Mouse (Mus musculus) heart, adult 18-20 months (tissue): ENCODE measurements around the gene Rfx7. TPM values are rescaled to one million over a fixed set of nuclear protein-coding genes. Genes with fewer than 3 reads are reported as not detected.
"Not testable (repeated sequence)": the region's sequence is repeated elsewhere in the genome, so short reads cannot be mapped to it uniquely, and the experiment has no call there.

Source experiments
- DNase-seq, 2 experiments: peaks; one replicate each; pipeline ENCODE4 v3.0.0; 2021 to 2022; ENCODE audit warnings: mixed read lengths in 1 of 2
- total RNA-seq, 2 experiments: library from RNA; stranded (reverse); gene quantifications; 2 replicates each; pipeline ENCODE4 v1.2.3; 2021

Gene Rfx7
- total RNA-seq, 2 experiments from 2014 or later: 6.3 to 7.6 TPM

DNA sequence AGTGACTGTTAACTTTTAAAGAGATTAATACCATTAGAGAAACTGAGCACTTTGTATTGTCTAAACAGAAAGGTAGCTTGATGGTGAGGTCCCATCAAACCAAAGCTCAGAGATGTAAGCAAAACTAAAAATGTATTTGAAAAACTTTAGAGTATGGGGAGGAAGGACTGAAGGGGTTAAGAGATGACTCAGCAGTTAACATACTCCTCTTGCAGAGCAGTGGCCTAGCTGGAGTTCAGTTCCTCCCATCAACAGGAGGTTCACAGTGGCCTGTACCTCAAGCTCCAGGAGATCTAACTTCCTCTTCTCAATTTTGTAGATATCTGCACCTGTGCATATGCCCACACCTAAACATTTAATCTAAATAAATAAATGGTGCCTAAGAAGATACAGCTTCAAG is 11.6 kb downstream of the Rfx7 start:
- DNase-seq: no peak

DNA sequence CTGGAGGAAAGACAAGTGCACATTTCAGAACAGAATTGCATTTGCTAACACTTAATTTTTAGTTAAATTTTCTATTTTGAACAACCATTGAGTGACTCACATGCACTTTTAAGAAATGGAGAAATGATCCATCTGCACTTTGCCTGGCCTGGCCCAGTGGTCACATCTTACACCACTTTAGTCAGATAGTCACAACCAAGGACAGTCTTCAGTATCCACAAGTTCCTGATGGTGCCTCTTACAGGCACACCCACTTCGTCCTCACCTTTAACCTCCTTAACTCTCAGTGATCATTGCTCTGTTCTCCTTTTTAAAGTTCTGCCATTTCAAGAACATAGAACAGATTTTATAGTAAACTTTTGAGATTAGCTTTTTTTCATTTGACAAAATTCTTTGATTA is 26.7 kb downstream of the Rfx7 start:
- no peak for DNase-seq

DNA sequence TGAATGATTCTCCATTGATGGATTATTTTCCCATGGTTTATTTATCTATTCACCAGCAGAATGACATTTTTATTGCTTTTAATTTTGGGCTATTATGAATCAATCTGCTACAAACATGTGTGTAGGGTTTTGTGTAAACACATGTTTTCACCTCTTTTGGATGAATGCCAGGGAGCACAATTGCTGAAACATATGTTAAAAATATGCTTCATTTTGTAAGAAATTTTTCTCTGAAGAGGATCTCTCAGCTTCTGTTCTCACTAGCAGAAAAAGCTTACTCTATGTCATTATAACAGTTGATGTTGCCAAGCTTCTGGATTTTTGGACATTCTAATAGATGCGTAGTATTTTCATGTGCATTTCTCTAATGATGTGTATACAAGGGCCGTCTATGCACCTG is 28.3 kb downstream of the Rfx7 start:
- no peak for DNase-seq

DNA sequence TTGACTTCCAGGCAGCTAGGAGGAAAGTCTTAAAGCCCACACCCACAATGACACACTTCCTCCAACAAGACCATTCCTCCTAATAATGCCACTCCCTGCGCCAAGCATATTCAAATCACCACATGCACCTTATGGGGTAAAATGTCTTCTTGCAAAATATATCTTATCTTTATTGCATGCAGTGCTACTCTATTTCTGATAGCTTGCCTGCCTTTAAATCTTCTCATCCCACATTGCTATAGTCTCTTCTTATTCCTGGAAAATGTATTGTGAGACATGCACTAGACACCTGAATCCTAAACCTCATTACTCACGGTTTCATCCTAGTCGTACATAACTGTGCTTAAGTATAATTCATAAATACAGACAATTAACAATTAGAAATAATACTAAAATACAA is 31.2 kb downstream of the Rfx7 start:
- no peak for DNase-seq

DNA sequence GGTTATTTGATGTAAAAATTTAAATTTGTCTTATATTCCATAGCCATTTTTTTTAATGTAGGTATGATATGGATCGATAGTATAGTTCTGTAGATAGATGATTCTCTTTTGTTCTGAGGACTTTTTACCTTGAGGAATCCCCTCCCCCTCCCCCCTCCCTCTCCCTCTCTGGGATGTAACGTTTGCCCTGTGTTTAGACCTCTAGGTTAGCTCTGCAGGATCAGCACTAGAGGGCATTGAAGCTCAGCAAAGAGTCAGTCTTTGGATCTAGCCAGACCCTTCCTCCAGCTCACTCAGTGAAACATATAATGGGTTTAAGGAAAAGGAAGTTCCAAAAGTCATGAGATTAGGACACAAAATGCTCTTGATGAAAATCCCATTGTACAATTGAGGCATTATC is 35.1 kb downstream of the Rfx7 start:
- no peak for DNase-seq

DNA sequence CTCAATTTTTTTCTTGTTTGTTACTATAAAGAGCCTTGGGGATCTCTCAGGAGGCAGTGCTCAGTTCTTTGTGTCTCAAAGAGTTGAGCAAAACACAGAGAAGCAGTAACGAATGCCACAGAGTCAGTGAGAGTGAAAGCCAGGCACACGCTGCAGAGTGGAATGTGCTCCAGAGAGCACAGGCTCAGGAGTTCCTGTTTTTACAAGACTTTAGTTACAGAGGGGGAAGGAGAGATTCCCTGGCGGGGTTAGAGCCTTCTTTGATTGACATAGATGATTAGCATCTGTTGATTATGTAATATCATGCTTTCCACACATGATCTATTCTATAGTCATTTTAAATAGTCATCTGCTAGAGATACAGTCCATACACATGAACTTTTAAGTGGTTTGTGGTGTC is 48.2 kb downstream of the Rfx7 start:
- DNase-seq: no peak

DNA sequence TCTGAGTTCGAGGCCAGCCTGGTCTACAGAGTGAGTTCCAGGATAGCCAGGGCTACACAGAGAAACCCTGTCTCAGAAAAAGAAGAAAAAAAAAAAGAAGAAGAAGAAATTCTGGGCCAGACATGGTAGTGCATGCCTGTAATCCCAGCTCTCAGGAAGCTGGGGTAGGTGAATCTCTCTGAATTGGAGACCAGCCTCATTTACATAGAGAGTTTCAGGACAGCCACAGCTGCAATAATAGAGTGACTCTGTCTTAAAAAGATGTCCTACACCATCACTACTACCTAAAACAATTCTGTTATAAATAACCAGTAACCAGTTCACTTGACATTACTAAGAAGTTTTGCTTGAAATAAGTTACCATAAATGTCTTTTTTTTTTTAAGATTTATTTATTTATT is 58.8 kb downstream of the Rfx7 start:
- DNase-seq: no peak

DNA sequence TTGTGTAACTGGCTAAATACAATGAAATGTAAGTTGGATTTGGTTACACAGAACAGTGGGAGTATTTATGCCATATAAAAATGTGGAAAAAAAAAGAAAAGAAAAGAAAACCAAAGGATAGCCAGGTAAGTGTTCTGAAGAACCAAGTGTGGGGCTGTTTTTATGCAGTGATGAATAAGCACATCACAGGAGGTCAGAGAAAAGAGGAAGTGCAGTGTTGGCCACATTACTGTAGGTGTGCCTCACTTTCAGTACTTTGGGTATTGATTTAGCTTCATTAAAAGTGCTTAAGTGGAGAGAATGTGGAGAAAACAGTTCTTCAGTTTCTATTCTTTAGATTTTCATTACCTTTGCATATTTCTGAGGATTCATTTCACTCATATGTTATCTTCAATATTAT is 60.0 kb downstream of the Rfx7 start:
- DNase-seq: no peak

DNA sequence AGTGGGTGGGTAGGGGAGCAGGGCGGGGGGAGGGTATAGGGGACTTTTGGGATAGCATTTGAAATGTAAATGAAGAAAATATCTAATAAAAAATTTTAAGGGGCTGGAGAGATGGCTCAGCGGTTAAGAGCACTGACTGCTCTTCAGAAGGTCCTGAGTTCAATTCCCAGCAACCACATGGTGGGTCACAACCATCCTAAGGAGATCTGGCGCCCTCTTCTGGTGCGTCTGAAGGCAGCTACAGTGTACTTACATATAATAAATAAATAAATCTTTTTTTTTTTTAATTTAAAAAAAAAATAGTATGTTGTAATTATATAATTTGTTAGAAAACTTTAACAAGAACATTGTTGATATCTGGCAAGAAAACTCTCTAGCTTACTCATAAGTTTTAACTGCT is 62.6 kb downstream of the Rfx7 start:
- DNase-seq: not testable (repeated sequence)

DNA sequence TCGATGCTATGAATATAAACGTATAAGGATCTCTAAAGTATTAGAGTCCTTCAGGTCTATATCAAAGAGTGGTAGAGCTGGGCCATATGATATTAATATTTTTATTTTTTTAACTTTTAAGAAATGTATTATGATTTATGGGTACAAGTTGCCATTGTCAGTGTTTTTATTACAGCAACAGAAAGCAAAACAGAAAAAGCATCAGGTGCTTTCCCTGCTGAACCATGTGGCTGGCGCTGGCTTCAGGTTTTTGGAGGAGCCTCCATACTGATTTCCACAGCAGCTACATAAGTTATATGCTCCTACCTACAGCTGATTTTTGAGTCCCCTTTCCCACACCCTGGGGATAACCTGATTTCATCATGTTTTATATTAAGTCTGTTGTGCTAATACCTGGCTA is 68.1 kb downstream of the Rfx7 start:
- DNase-seq: no peak

DNA sequence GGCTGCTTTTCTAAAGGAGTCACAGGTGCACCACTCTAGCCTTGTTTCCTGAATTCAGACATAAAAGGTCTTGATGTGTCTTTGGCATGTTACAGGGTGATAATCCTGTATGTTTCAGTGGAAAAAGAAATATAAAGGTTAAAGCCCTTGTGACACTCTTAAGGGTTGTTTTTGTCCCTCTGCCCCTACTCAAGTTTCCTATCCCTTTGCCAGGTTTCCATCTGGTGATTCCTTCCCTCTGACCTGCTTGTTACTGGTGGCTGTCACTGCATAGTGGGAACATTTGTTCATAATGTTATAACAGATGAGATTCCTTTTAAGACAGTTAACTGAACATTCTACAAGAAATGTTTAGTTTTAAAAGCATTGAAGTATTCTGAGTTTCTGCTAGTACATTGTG is 77.7 kb downstream of the Rfx7 start:
- no peak for DNase-seq

DNA sequence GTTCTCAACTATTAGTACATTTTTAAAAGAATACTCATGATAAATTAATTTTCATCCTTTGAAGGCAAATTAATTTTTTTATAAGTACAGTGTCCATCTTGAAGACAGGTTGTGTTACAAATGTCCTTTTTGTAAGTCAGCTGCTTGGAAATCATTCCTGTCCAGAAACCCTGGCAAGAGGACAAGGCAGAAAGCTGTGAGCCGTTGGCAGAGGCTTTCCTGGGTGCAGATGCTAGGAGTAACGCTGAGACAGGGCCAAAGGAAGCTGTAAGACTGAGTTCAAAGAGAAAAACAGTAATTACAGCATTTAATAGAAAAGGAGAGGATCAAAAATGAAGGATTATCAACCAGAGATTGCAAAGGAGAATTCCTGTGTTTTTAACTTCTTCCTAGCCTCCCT is 81.8 kb downstream of the Rfx7 start:
- DNase-seq: peak; percentile 55 to 62

DNA sequence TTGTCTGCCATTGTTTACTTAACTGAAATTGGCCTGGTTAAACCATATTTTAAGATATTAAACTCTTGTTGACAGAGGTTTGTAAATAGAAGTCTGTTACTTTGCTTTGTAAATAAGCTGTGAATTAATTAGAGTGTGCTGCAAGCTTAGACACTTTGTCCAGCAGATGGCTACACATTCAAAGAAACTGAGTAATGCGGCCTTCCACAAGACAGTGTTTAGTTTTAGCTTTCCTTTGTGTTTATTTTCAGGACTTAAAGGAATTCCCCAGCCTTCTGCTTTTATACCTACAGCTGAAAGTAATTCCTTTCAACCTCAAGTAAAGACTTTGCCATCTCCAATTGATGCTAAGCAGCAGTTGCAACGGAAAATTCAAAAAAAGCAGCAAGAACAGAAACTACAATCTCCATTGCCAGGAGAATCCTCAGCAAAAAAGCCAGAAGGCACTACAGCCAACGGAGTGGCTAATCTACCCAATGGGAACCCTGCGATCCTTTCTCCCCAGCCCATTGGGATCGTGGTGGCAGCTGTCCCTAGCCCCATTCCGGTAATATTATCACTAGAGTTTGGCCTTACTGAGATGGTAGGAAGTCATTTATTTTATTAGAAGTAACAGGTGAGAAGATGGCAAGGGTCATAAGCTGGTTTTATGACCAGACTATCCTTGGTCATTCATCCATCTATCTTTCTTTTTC is 82.9 kb downstream of the Rfx7 start:
- DNase-seq: no peak

DNA sequence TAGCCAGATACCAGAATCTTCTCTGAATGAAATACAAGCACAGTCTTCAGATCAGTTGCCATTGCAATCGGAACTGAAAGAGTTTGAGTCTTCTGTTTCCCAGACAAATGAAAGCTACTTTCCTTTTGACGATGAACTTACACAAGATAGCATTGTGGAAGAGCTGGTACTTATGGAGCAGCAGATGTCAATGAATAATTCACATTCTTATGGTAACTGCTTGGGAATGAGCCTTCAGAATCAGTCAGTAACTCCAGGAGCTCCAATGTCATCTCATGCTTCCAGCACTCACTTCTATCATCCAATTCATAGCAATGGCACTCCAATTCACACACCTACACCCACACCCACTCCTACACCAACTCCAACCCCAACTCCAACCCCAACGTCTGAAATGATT is 86.0 kb downstream of the Rfx7 start:
- DNase-seq: no peak

DNA sequence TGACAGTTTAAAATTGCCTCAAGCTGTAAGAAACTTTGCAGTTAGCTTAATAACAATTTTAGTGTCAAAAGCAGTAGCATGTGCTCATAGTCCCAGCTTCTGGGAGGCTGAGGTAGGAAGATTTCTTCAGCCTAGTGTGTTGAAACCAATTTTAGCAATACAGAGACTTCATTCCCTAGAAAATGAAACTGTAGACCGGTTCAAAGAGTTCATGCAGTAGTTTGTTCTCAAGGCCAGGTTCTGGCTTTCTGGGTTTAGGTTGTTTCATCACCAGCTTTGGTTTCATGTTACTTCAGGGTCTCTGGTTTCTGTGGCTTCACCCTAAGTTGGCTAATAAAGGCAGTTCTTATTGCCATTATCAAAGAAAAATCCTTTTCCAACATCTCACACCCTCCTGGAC is 91.6 kb downstream of the Rfx7 start:
- no peak for DNase-seq

DNA sequence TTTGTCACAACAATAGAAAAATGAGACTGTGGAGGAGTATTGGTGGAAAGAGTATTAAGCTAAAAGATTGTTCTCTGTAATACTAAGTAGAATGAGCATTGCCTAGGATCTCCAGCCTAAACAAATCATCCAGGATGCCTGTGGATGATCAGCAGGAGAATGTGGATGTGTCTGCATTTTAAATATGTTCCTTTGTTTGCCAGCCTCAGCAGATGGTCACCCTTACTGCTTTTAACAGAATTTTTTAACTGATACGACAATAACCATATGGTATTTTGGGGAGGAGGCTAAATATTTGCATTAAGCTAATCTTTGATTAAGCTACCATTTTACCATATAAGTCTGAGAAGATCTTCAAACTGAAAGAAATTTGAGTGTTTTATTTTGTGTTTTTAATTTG is 95.6 kb downstream of the Rfx7 start:
- DNase-seq: no peak

DNA sequence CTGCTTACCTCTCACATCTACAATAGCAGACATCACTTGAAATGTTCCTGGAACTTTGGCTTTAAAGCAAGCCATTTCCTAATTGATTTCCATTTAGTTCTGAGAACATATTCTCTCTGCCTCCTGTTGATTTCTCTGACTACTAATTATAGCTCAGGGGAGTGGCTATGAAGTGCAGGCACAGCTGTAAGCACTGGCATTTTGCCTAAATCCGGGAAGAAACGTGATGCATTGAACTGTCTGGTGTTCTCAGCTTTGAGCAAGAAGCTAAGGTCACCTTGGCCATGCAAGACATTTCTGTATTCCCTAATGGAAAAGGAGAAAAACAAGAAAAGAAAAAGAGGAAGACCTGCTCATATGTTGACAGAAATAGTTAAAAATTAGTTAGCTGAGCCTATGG is 96.6 kb downstream of the Rfx7 start:
- DNase-seq: peak; percentile 77 to 82

DNA sequence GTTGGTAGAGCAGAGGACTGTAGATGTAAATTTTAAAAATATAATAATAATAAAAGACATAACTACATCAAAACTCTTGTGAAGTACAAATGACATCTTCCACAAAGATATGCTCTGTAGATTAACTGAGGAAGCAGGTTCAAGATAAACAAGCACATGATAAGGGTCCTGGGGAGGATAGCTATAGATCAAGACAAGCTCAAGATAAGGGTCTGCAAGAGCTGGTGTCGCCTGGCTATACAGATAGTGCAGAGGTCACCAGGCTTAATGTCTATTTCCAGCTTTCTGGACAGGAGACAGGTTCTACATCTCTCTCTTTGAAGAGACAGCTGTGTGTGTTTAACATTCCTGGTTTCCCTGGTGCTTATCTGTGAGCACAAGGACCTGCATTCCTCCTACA is 100.2 kb downstream of the Rfx7 start:
- no peak for DNase-seq

DNA sequence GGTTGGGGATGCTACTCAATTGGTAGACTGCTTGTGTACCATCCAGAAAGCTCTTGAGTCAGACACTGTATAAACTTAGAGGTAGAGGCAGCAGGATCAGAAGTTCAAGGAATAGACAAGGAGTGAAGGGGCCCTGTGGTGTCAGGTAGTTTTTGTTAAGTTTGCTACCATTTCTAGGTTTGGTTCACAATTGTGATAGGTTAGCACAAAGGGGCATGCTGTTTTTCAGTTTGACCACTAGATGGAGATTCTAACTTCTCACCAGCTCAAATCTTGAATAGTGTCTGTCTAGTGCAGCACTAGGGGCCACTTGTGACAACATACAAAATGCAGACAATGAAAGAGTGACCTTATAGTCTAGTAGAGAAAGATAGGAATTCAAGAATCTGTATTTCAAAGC is 103.1 kb downstream of the Rfx7 start:
- DNase-seq: peak; percentile 37 to 60

DNA sequence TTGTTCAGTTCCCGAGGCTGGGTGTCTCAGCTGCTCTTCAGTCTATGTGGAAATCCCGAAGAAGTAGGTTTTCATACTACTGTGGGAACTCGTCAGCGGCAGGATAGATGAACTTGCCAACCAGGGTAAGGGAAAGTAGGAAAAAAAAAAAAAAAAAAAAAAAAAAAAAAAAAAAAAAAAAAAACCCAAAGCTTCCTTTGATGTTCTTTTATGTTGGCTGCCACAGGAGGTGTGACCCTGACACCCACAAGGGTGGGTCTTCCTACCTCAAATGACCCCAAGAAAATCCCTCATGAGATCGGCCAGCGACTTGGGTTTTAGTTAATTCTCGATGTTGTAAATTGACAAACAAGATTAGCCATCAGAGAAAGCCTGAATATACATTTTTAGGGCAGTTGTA is 104.5 kb downstream of the Rfx7 start:
- no peak for DNase-seq

DNA sequence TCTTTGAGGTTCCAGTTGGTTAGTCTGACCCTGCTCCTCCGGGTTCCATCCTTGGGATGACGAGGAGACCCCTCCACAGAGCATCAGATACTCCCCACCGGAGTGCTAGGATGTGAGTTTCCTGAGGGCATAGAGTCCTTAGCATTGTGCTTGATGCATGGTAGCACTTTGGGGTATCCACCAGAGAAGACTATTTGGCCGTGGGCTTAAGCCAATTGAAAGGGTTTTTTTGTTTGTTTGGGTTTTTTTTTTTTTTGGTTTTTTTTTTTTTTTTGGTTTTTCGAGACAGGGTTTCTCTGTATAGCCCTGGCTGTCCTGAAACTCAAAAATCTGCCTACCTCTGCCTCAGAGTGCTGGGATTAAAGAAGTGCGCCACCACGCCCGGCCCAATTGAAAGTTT is 105.2 kb downstream of the Rfx7 start:
- DNase-seq: no peak

DNA sequence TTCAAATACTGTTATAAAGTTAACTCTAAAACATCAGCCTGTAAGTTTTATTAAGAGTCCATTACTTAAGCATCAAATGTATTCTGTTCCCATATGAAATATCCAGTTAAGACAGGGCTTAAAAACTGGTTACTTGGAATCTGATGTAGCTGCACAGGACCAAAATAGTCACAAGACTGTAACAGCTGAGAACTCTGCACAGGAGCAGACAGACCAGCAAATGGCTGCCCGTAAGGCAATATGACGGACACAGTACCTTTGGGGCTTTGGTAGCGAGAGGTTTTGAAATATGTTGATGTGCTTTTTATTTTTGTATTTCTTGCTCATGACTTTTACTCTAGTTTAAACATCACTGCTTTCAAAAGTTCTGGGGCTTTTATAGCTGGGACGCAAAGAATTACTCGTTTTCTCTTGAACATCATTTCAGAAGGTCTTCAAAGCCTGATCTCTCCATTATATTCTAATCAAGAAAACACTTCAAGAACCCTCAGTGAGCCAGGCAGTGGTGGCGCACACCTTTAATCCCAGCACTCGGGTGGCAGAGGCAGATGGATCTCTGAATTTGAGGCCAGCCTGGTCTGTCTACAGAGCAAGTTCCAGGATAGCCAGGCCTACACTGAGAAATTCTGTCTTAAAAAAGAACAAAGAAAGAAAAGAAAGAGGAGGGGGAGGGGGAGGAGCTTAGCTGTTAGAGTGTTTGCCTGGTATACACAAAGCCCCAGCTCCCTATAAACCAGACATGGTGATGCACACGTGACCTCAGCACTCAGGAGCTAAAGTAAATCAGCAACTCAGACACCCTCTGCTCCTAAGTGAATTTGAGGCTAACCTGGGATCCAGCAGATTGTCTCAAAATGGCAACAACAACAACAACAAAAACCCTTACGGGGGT is 107.2 kb downstream of the Rfx7 start:
- peak in 1 of 2 experiments; percentile 36 for DNase-seq

DNA sequence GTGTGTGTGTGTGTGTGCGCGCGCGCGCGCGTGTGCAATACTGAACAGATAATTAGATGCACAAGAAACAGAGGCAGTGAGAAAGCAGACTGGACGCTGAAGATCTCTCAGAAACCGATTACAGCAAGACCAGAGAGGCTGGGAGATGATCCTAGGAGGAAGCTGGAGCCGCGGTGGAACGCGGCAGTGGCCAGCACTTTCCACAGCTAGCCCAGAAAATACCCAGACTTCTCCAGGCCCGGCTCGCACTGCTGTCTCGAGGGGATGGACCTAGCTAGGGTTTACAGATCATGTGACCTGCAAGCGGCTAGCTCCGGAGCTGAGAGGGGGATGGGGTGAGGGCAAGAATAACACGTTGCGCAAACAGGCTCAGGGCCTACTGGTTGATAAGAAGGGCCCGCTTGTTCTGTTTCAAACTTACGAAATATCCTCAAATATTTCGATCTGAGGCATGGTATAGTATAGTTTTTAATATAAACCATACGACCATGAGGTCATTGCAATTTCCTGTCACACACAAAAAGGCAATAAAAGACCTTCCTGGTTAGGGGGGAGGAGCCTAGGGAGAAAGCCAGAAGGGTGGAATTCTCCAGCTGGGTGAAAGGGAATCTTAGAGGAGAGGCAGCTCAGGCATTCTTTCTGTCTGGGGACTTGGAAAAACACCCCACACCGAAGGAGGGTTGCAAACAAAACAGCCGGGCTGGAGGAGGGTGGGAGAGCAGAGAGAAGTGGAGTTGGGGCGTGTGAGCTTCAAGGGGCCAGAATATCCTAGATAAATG is 108.0 kb downstream of the Rfx7 start:
- peak; percentile 92 to 96 for DNase-seq
